Mouse (Mus musculus): ENCODE results near the gene Arfip2. TPM values are rescaled to one million over a fixed set of nuclear protein-coding genes. Genes with fewer than 3 reads are reported as not detected.

The Arfip2 gene
- polyA plus RNA-seq (2015; fragmentation: Nextera tagmentation; extraction: Ambion mirVana), result 81.8 and 92.0 TPM in 2 replicates

DNA sequence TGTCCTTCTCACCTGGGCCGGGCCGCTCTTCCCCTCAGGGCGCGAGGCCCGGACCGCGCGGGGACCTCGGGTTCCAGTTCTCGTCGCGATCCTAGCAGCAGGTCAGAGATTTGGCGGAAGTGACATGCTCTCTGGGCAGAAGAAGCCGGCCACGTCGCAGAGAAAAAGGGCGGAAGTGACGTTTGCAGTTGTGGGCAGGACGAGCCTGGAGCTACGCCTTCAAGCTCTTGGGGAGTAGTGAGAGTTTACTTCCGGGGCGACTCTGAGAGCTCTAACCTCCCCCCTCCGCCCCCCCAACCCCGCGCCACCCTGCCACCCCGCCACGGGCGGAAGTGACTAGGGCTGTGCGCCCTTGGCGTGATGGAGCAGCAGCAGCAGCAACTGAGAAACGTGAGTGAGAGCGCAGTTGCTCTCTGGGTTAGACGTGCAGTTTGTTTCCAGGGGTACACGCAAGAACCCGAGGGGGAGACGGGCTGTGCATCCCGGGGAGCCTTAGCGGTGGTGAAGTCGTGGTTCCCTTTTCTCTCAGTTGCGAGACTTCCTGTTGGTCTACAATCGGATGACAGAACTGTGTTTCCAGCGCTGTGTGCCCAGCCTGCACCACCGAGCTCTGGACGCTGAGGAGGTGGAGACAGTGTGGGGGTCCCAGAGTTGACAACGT is at the start of gene Arfip2, which contains the start of gene Gm45799:
Gene Arfip2 (minus strand): TSS at position 184 of the 661 bp plus-strand sequence.
Gene Gm45799 (plus strand): TSS at position 320 of the 661 bp plus-strand sequence.
- ATAC-seq (ENCODE audit: low FRiP score, low read depth), result peak; percentile 97
- Histone ChIP-seq H3K4me2 (peak within 1 kb of the TSS; percentile 90), H3K27ac (replicated peaks) (peak within 1 kb of the TSS; percentile 91), H3K9ac (peak within 1 kb of the TSS; percentile 86), H3K4me1 (replicated peaks) (peaks cover 30% of the 10 kb centered on the region), H3K4me3 (peak within 1 kb of the TSS; percentile 77), H3K9me3 (no peaks in the 10 kb centered on the region), H3K36me3 (peaks cover 26% of the 10 kb centered on the region), H3K27me3 (no peaks in the 10 kb centered on the region)
- WGBS, result under 1% methylated on average over 44 of the region's 45 CpGs

DNA sequence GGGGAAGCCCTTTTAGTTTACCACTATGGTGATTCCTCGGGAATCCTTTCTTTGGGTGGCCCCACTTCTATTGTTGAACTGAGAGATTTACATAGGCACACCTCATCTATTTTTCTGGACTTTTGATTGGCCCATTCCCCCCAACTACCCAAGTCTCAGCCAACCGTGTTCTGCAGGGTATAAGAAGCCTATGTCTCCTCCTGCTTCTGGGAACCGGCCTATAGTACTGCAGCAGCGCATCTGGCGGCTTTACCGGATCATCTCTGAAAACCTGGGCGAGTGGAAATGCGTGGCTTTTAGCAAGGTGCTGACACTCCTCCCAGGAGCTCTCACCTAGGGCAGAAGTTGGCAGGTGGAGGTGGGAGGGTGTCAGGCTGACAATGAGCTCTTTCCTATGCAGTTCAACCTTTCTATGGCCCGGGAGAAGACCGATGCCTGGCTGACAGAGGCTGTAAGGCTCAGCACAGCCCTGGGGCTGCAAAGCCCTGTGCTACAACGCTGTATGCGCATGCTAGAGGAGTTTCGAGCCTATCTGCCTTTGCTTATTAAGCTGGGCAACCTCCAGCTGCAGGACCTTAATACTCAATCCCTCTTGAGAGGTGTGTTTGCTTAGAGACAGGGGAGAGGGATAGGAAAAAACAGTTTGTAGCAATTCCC is 45.5 kb upstream of the Arfip2 start:
- H3K4me2 ChIP-seq, result peak overlapping the region; percentile 33; the same call in 1 of the 2 replicates

DNA sequence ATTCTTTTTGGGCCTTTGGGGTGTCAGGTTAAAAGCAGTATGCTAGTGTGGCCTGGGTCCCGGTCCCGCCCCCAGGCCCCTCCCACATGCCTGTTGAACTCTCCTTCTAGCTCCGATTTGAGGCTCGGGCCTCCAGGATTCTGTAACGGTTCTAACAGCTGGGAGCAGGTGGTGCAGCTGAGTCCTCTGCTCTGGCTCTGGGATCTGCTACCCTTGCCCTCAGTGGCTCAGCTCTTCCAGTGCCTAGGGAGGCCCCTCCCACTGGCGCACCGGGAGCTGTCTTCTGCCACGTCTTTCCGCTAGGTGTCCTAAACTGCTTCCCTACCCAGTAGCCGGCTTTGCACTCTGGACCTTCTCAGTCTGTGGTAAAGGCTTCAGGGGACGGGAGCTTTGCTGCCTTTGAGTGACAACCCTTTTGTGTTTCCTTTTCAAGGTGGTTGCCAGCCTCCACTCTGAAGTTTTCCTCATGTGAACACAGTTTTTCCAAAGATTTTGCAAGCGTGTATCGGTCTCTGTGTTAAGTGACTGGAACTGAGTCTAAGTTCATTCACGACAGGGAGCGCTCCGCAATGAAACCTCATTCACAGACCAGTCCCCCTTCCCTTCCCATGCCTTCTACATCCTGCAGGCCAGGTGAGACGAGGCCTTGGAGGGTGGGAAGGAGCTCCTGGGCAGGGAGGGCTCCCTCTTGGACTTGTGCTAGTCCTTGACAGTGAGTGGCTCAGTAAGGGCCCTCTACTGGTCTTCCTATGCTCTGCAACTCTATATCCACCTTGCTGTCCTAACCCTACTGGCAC is 10.6 kb upstream of the Arfip2 start, which contains the start of gene Dnhd1:
Gene Dnhd1 (plus strand): TSS at position 189 of the 797 bp plus-strand sequence.
- H3K4me3 ChIP-seq, result peak within 1 kb of the TSS; percentile 40
- no peaks in the 10 kb centered on the region for H3K9me3 ChIP-seq
- peak; percentile 91 for ATAC-seq (ENCODE audit: low FRiP score, low read depth)
- WGBS, result 3% methylated on average over 17 of the region's 17 CpGs
- no peaks in the 10 kb centered on the region for H3K27me3 ChIP-seq
- no peak within 1 kb of the TSS for H3K27ac ChIP-seq (replicated peaks)
- peak within 1 kb of the TSS; percentile 72 for H3K4me2 ChIP-seq
- H3K4me1 ChIP-seq (replicated peaks), result peaks cover 5% of the 10 kb centered on the region
- no peaks in the 10 kb centered on the region for H3K36me3 ChIP-seq
- H3K9ac ChIP-seq, result 0 out of 2 replicates have a peak within 1 kb of the TSS, but pooled peaks have one; percentile 10

More for the DNA sequence above, 45.5 kb upstream of the Arfip2 start:
- no peaks in the 10 kb centered on the region for H3K27me3 ChIP-seq
- H3K27ac ChIP-seq (replicated peaks), result no peak overlapping the region
- H3K4me1 ChIP-seq (replicated peaks), result no peaks in the 10 kb centered on the region
- H3K9me3 ChIP-seq, result no peaks in the 10 kb centered on the region
- H3K36me3 ChIP-seq, result no peaks in the 10 kb centered on the region
- H3K9ac ChIP-seq, result no peak overlapping the region
- ATAC-seq (ENCODE audit: low FRiP score, low read depth), result peak; percentile 73; the same call in 1 of the 2 replicates
- H3K4me3 ChIP-seq, result no peak overlapping the region
- 17% methylated on average over 13 of the region's 13 CpGs for WGBS

DNA sequence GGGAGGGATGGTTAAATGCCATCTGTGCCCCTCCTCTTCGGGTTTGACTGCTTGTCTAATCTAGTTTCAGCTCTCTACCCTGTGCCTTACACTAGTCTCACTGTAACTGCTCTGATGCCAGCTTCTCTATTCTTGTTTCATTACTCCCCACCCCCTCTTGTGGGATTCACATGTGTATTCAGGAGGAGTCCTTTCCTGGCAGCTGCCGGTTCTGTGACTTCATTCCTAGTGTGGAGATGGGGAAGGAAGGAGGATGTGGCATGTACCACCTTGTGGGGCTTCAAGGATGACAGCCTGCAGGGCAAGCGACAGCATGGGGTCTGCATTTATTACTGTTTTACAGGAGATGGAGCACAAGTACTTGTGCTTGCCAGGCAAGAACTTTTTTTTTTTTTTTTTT is 1.7 kb upstream of the Arfip2 start:
- peak overlapping the region; percentile 90 for H3K4me2 ChIP-seq
- no peak for ATAC-seq (ENCODE audit: low FRiP score, low read depth)
- no peaks in the 10 kb centered on the region for H3K27me3 ChIP-seq
- peaks cover 16% of the 10 kb centered on the region for H3K36me3 ChIP-seq
- peaks cover 30% of the 10 kb centered on the region for H3K4me1 ChIP-seq (replicated peaks)
- H3K9me3 ChIP-seq, result no peaks in the 10 kb centered on the region
- WGBS, result 79% methylated on average over 3 of the region's 3 CpGs
- no peak overlapping the region for H3K4me3 ChIP-seq
- no peak overlapping the region for H3K27ac ChIP-seq (replicated peaks)
- no peak overlapping the region for H3K9ac ChIP-seq

DNA sequence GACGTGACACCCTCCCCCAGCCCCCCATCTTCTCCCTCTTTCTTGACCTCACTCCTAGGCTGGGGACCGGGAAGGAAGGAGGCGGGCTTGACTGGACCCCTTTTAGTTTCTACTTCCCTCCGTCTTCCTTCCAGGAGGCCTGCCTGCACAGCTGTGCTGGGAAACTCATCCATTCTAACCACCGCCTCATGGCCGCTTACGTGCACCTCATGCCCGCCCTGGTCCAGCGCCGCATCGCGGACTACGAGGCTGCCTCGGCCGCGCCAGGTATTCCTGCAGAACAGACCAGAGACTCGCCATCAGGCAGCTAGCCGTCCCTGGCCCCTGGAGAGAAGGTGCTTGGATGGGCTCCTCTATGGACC is 659 bp upstream of the Arfip2 start:
- H3K27ac ChIP-seq (replicated peaks), result peak overlapping the region; percentile 91
- H3K4me3 ChIP-seq, result peak overlapping the region; percentile 77
- ATAC-seq (ENCODE audit: low FRiP score, low read depth), result no peak
- H3K4me1 ChIP-seq (replicated peaks), result peaks cover 30% of the 10 kb centered on the region
- H3K4me2 ChIP-seq, result peak overlapping the region; percentile 90
- WGBS, result under 1% methylated on average over 18 of the region's 18 CpGs
- peak overlapping the region; percentile 86 for H3K9ac ChIP-seq
- H3K27me3 ChIP-seq, result no peaks in the 10 kb centered on the region
- no peaks in the 10 kb centered on the region for H3K9me3 ChIP-seq
- H3K36me3 ChIP-seq, result peaks cover 26% of the 10 kb centered on the region

DNA sequence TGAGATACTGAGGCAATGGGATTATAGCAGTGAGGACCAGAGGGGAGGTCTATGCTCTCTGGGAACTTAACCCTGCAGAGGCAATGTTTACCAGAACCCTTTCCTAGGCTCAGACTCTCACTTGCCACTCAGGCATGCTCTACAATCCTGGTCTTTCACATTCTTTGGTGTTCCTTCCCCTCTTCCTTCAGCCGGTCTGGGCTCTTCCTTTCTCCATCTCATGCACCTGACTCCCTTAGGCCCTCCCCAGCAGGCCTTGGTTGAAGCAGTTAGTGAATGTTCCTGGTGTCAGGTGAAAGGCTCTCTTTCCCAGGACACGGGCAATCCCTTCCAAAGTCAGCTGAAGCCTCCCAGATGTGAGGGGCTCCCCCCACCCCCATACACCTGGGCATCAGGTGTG is 460 bp downstream of the Arfip2 start, which contains the start of gene Timm10b:
Gene Timm10b (plus strand): TSS at position 301 of the 400 bp plus-strand sequence.
- no peak for ATAC-seq (ENCODE audit: low FRiP score, low read depth)
- peaks cover 31% of the 10 kb centered on the region for H3K4me1 ChIP-seq (replicated peaks)
- peak within 1 kb of the TSS; percentile 77 for H3K4me3 ChIP-seq
- WGBS, result 0% methylated on average over 2 of the region's 2 CpGs
- peaks cover 26% of the 10 kb centered on the region for H3K36me3 ChIP-seq
- no peaks in the 10 kb centered on the region for H3K9me3 ChIP-seq
- H3K4me2 ChIP-seq, result peak within 1 kb of the TSS; percentile 90
- H3K27ac ChIP-seq (replicated peaks), result peak within 1 kb of the TSS; percentile 91
- peak within 1 kb of the TSS; percentile 86 for H3K9ac ChIP-seq
- H3K27me3 ChIP-seq, result no peaks in the 10 kb centered on the region

DNA sequence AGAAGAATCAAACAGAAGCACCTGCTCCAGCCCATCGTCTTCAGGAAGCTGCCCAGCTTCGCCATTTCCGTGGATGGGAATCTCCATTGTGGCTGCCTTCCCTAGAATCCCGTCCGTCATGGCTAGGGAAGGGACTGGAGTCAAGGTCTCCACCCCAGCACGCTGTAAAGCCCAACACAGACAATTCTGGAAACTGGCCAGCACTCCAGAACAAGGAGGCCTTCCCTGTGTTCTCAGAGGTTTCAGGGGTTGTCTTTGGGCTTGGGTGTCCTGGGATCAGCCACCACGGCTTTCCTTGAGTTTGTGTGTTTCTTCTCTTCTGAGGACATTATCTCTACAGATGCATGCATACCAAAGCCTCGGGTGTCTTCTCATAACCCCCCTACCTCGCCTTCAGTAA is 912 bp downstream of the Arfip2 start:
- peaks cover 36% of the 10 kb centered on the region for H3K4me1 ChIP-seq (replicated peaks)
- peak overlapping the region; percentile 77 for H3K4me3 ChIP-seq
- H3K36me3 ChIP-seq, result peaks cover 26% of the 10 kb centered on the region
- H3K9ac ChIP-seq, result peak overlapping the region; percentile 86
- H3K4me2 ChIP-seq, result peak overlapping the region; percentile 90
- 79% methylated on average over 9 of the region's 9 CpGs for WGBS
- H3K27me3 ChIP-seq, result no peaks in the 10 kb centered on the region
- H3K27ac ChIP-seq (replicated peaks), result no peak overlapping the region
- no peaks in the 10 kb centered on the region for H3K9me3 ChIP-seq
- no peak for ATAC-seq (ENCODE audit: low FRiP score, low read depth)

DNA sequence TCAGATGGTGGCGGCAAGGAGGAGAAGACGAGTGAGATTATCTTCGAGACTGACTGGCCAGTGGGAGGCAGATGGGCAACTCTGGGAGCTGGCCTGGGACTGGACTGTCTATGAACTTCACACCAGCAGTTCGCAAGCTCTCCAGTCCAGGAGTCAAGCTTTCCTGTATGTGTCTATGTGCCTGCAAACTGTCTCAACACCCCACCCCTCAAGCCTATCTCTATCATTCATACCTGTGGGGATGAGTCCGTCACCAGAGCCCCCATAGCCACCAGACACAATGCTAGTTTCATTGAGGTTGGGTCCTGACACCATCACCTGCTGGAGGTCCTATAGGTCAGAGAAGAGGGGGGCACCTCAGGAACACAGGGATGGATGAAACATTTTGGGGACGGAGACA is 1.4 kb downstream of the Arfip2 start:
- Histone ChIP-seq H3K36me3 (peaks cover 22% of the 10 kb centered on the region), H3K4me3 (no peak overlapping the region), H3K4me1 (replicated peaks) (peaks cover 41% of the 10 kb centered on the region), H3K27me3 (no peaks in the 10 kb centered on the region), H3K4me2 (peak overlapping the region; percentile 90), H3K27ac (replicated peaks) (no peak overlapping the region), H3K9ac (no peak overlapping the region), H3K9me3 (no peaks in the 10 kb centered on the region)
- 95% methylated on average over 6 of the region's 6 CpGs for WGBS
- no peak for ATAC-seq (ENCODE audit: low FRiP score, low read depth)

DNA sequence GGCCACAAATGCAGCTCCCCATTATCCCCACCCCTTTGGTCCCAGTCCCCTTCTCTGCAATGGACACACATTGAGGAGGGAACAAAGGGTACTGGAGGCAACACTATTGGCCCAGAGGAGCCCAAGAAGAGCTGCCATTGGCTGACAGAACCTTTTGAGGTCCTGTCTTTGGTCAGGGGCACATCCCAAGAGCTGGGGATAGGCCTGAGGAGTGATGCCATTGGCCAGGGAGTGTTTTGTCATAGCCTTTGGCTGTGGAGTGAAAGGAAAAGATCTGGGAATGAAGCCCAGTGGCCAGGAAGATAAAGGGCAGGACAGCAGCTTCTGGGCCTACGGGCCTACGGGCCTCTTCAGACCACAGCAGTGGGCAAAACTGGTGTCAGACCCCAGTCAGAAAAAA is 4.5 kb downstream of the Arfip2 start:
- H3K4me2 ChIP-seq, result no peak overlapping the region
- WGBS, result 91% methylated on average over 2 of the region's 2 CpGs

DNA sequence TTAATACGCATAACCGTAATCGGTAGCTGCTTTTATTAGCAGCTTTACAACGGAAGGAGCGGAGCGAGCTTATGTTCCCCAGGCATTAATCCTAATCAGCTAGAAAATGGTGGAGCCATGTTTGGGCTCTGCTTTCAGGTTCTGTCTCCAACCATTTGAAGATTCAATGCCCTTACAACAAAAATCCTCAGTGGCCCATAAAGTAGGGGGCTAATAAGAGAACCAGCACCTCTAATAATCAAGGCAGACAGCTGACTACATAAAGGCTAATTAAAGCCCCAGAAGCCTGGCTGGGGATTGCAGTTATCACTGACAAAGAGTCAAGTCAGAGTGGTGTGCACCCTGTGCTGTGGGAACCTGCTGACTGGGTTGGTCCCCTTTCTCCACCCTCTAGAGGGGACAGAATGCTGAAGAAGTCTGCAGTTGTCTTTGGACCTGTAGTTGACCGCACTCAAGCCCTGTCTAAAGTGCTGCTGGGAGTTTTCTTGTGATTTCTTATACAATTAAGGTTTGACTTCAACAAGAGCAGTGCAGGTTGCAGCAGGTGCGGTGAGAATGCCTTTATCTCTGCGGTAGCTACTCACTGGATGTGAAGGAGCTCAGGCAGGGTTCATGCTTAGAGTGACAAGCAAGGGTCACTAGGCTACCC is 5.8 kb downstream of the Arfip2 start:
- Histone ChIP-seq H3K4me1 (replicated peaks) (peaks cover 45% of the 10 kb centered on the region), H3K27me3 (no peaks in the 10 kb centered on the region), H3K4me3 (peak overlapping the region; percentile 88), H3K9me3 (no peaks in the 10 kb centered on the region), H3K36me3 (peaks cover 18% of the 10 kb centered on the region), H3K4me2 (peak overlapping the region; percentile 81), H3K27ac (replicated peaks) (peak overlapping the region; percentile 93), H3K9ac (peak overlapping the region; percentile 98; the same call in 1 of the 2 replicates)
- no peak for ATAC-seq (ENCODE audit: low FRiP score, low read depth)
- 47% methylated on average over 9 of the region's 9 CpGs for WGBS

More for the DNA sequence above, 4.5 kb downstream of the Arfip2 start:
- Histone ChIP-seq H3K4me3 (no peak overlapping the region), H3K36me3 (peaks cover 18% of the 10 kb centered on the region), H3K4me1 (replicated peaks) (peaks cover 45% of the 10 kb centered on the region), H3K27me3 (no peaks in the 10 kb centered on the region), H3K9ac (no peak overlapping the region), H3K27ac (replicated peaks) (no peak overlapping the region; the same call in 1 of the 2 replicates), H3K9me3 (no peaks in the 10 kb centered on the region)
- no peak for ATAC-seq (ENCODE audit: low FRiP score, low read depth)

DNA sequence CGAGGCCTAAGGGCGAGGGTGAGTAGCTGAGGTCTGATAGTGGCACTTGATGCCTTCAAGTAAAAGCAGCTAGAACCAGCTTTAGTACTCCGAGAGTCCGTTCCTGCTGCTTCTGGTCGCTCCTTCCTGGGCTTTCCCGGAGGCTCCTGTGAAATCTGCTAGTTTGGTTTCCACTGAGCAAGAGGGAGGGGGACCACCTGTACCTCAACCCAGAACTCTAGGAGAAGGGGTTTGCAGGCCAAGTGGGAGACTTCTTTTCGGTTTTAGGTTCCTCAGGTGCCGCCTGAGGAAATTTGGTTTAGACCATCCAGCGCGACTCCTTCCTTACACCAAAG is 6.4 kb downstream of the Arfip2 start:
- 3% methylated on average over 10 of the region's 10 CpGs for WGBS

More for the DNA sequence above, 6.4 kb downstream of the Arfip2 start:
- peak overlapping the region; percentile 81 for H3K4me2 ChIP-seq
- H3K9ac ChIP-seq, result peak overlapping the region; percentile 98
- peaks cover 45% of the 10 kb centered on the region for H3K4me1 ChIP-seq (replicated peaks)
- no peaks in the 10 kb centered on the region for H3K27me3 ChIP-seq
- peaks cover 18% of the 10 kb centered on the region for H3K36me3 ChIP-seq
- H3K9me3 ChIP-seq, result no peaks in the 10 kb centered on the region
- H3K4me3 ChIP-seq, result peak overlapping the region; percentile 88
- ATAC-seq (ENCODE audit: low FRiP score, low read depth), result no peak
- peak overlapping the region; percentile 93 for H3K27ac ChIP-seq (replicated peaks)
